Mouse (Mus musculus) spleen, postnatal 10 days (tissue): Measurements from ENCODE around the gene Gm12169.
"Not testable (repeated sequence)": the region's sequence is repeated elsewhere in the genome, so short reads cannot be mapped to it uniquely, and the experiment has no call there.

Experiments used
- DNase-seq, 2 experiments: peaks; one replicate each; pipeline ENCODE4 v3.0.0; 2021 to 2022; ENCODE audit warnings: low spot score in 2 of 2

Gene Gm12169

DNA sequence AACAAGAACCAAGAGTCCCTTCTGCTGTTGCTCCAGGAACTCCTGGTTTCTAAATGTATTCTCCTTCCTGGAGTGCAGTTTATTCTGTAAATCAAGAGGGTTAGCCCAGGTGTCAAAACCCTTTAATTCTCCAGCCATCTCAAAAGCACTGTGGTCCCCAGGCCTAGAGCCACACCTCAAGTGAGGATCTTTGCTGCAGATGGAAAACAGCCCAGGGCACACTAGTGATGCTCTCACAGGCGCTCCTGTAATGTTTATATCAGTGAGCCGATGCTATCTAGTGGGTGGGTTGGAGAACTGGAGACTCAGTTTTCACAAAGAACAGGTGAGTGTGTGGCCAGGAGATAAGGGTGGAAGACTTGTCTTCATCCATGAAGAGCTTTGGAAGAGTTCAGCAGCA lies at the start of gene Gm12169:
Gene Gm12169, plus strand, starts transcription at position 301 of the 400 bp plus-strand sequence.
- no peak for DNase-seq

DNA sequence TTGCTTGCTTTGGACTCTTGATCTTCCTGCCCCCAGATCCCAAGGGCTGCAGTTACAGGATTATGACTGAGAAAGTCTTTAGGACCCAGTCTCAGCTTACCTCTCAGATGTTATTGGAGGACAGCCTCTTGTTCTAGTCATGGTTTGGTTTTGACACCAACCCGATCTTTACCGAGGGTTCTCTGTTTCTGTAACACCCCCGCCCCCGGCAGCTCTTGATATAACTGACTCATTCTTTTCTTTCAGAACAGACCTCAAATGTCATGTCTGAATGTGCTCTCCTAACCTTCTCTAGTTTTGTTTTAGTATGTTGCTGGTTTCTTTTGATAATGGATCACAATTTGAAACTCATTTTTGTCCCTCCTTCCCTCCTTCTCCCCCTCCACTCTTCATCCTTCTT lies 49.8 kb upstream of the Gm12169 start:
- DNase-seq = no peak

DNA sequence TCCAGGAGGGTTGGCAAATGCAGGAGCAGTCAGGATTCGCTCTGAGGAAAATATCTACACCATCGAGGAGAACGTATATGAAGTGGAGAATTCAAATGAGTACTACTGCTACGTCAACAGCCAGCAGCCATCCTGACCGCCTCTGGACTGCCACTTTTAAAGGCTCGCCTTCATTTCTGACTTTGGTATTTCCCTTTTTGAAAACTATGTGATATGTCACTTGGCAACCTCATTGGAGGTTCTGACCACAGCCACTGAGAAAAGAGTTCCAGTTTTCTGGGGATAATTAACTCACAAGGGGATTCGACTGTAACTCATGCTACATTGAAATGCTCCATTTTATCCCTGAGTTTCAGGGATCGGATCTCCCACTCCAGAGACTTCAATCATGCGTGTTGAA lies 44.7 kb upstream of the Gm12169 start:
- no peak for DNase-seq

DNA sequence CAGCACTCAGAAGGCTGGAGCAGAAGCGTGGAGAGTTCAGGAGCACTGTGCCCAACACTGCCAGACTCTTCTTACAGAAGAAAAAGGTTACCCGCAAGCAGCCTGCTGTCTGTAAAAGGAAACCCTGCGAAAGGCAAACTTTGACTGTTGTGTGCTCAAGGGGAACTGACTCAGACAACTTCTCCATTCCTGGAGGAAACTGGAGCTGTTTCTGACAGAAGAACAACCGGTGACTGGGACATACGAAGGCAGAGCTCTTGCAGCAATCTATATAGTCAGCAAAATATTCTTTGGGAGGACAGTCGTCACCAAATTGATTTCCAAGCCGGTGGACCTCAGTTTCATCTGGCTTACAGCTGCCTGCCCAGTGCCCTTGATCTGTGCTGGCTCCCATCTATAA lies 43.5 kb upstream of the Gm12169 start:
- no peak for DNase-seq

DNA sequence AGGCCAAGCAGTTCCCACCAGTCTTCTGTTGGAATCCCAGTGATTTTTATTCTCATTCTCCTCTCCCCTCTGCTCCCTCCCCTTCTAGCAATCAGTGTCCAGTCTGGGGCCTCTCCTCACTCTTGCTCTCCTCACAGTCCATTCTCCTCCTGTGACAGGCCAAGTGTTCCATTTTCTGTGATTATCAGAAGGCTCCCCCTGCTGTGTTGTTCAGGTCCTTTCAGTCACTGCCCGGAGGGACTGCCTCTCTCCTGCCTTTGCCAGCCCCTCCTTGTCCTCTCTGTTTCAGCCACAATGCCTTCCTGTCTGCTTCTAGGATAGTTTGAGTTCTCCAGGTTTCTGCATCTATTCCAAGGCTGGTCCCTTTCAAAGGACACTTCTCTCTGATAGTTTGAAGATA lies 35.8 kb upstream of the Gm12169 start:
- no peak for DNase-seq

DNA sequence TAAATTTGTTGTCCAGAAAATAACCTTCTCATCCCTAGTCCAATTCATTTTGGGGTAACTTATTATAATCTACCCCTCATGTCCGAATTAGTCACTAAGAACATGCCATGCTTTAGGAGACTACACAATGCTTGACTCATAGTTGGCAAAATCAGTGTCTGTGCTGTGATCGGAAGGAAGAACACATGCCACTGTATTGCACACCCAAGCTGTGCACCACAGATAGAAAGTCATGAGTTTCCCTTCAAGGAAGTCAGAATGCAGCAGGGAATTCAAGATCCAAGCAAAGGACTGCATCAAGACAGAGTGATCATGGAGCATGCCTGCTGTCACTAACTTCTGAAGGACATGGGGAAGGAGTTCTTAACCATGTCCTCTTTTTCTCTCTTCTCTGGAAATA lies 35.4 kb upstream of the Gm12169 start:
- DNase-seq = no peak

DNA sequence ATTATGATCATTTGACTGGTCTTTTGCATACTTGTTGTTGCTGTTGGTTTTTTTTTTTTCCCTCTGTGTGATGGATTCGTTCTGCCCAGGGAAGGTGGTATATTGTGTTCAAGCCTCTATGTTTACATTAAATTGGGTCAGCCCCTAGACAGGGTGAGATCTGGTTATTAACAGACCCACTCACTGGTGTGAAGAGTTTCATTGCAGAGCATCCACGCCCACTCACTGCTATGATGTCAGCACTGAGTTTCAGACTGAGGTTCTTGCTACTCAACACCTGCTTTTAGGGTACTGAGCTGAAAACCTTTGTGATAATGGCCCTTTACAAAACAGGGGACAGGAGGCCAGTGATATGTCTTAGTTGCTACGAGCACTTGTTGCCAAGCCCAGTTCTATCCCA lies 16.9 kb upstream of the Gm12169 start:
- DNase-seq = no peak

DNA sequence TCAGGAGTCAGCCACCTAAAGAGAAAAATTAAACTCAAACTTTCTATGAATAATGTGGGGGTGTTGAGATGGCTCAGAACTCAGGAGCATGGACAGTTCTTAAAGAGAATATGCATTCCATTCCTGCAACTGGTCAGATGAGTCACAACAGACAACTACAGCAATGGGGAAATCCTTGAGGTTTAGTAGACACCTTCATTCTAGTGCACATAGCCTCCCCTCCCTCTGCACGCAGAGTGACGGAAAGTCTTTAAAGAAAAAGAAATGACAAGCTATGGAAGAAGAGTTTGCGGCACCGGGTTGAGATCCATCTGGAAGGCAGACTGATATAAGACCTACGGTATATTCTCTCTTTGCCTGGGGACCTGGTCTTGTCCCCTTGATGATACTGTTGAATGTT lies 14.1 kb upstream of the Gm12169 start:
- DNase-seq = no peak

DNA sequence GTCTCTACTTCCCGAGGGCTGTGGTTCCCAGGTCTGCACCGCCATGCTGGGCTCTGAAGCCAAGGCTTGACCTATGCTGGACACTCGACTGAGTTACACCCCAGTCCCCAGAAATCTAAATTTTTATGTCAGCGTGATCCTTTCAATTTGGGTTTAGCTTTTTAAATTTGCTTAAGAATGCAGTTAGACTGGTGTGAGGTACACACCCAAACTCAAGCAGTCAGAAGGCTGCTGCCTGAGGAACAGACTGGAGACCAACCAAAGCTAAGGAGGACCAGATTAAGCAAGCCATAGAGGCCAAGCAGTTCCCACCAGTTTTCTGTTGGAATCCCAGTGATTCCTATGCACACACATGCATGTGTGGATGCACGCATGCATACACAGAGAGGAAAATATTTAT lies 2.7 kb upstream of the Gm12169 start:
- DNase-seq = not testable (repeated sequence)

DNA sequence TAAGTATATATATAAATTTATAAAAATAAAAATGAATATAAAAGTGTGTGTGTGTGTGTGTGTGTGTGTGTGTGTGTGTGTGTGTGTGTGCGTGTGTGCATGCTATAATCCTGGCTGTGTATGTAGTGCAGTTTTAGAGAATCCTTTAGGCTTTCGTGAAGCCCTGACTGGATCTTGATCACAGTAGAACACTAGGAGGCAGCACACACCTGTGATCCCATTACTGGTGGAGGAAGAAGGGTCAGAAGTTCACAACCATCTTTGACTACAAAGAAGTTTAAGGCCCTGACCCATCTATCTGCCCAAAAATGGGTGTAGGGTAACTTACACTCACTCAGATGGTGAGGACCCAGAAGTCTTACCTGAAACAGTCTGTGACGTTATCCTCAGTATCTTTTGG lies 1.3 kb upstream of the Gm12169 start:
- no peak for DNase-seq

DNA sequence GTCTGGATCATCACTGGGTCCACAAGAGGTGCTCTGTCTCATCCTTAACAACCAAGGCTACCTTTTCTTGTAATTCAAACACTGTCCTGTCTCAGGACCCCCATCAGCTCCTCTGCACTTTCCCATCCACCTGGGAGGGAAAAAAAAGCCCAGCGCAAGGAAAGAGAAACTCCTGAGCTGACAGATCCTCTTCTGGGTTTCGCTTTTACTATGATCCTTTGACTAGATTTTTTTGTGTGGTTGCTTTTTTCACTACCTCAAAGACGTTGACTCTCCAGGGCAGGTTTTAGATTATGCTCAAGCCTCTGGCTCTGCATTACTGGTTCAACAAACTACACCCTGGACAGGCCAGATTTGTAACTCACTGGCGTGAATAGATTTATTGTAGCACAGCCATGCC lies 6.1 kb downstream of the Gm12169 start:
- no peak for DNase-seq

DNA sequence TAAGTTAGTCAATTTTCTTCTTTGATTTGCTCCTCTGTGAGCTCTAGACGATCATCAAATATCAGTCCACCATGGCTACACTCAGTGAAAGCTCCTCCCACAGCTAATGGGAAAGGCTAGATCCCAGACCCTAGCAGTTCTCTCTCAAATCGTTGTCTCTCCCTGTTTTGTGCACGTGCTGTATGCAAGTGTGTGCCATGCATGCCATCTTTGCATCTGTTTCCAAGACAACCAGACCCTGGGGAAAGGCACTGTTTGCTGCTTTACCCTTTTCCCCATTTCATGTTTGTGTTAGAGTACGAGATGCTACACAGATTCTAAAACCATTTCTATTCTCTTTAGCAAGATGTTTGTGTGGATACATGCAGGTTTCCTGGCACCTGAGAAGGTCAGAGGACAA lies 13.0 kb downstream of the Gm12169 start:
- DNase-seq = no peak

DNA sequence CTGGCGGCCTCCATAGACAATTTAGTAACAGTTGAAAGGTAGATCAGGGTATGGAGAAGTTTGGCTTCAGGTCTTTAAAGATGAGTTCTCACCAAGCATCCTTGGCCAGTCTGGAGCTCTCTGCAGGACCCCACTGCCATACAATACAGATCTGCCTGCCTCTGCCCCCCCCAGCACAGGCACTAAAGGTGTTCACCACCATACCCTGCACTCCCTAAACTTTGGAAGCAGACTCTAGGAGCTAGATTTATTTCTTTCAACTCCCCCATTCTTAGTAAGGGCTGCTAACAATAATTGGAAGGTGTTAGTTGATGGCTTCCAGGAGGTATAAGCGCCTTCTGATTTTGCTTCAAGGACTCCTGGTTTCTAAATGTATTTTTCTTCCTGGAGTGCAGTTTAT lies 19.5 kb downstream of the Gm12169 start:
- DNase-seq = no peak

DNA sequence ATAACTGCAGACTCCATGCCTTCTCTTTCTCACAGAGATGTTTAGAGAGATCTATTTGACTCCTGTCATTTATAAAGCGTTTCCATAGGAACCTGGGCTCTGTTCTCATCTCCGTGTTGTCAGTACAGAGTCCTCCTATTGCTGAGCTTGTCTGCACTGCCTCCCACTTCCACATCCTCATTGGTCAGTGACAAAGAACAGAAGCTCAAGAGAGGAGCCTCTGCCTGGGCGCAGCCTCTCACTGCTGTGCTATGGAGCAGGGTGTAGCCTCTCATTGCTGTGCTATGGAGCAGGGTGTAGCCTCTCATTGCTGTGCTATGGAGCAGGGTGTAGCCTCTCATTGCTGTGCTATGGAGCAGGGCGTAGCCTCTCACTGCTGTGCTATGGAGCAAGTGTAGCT lies 25.7 kb downstream of the Gm12169 start:
- no peak for DNase-seq

DNA sequence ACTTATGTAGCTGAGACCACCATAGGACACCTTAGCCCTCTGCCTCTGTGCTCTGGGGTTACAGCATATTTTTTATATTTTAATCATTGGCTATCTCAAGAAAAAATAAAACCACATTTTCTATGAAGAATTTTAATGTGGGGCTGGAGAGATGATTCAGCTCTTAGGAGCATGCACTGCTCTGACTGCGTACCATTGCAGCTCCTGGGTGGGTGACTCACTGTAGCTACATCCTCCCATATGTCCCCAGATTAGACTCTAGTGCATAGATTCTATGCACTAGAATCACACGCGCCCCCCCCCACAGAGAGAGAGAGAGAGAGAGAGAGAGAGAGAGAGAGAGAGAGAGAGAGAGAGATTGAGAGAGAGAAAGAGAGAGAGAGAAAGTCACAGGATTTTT lies 28.7 kb downstream of the Gm12169 start:
- no peak for DNase-seq

DNA sequence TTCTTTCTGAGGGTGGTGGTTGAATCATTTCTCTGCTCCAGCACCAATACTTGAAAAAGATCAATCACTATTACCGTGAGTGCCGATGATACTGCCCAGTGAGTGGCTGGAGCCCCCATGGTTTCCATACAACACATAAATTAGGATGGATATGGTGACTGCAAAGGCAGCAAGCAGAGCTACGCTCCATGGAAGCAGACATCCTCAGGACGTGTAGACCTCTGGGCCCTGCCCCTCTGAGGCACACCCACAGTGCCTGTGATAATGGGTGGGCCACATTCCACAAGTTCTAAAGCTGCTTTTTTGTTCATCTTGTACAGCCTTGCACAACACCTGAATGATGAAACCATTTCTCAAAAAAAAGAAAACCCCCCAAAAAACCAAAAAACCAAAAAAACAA lies 37.1 kb downstream of the Gm12169 start:
- DNase-seq = no peak

DNA sequence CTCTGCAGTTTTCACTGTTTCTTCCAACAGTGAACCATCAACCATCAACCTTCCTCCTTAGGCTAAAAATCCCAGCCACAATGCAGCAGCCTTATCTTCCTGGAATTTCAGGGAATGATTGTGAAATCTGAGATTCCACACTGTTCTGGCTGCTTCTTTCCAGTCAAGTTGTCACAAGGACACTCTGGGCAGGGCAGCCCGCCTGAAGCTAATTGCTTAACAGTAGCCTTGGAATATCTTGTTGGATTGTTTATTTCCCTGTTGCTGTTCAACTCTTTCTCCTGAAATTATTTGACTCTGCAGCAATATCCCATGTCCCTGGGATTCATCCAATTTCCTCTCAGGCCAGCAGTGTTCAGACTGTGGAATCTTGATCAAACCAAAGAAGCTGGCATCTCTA lies 40.7 kb downstream of the Gm12169 start:
- DNase-seq = no peak

DNA sequence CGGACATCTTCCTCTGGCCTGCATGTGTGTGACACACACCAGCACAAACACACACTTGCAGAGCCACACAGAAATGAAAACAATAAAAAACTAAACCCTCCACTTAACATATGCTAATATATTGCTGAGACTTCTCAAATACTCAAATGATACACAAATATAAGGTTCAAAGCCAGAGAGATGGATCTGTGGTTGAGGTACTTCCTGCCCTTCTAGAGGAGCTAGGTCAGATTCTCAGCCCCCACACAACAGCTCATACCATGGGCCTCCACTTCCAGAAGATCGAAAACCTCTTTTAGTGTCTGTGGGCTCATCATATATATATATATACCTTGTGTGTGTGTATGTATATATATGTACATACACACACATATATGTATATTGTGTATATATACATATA lies 42.0 kb downstream of the Gm12169 start:
- no peak for DNase-seq

DNA sequence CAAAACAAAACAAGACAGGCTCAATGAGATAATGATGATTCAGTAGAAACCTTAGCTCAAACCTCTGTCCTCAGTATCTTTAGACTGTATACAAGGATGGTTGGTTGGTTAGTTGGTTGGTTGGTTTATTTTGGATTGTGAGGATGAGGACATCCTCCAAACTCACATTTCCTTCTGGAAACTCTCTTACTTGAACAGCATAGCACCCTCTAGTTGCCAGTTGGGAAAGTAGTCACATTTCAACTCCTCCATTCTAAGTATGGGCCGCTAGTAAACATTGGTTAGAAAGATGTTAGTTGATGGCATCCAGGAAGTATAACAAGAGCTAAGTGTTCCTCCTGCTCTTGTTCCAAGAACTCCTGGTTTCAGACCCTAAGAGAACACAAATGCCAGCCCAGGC lies 45.1 kb downstream of the Gm12169 start:
- no peak for DNase-seq

DNA sequence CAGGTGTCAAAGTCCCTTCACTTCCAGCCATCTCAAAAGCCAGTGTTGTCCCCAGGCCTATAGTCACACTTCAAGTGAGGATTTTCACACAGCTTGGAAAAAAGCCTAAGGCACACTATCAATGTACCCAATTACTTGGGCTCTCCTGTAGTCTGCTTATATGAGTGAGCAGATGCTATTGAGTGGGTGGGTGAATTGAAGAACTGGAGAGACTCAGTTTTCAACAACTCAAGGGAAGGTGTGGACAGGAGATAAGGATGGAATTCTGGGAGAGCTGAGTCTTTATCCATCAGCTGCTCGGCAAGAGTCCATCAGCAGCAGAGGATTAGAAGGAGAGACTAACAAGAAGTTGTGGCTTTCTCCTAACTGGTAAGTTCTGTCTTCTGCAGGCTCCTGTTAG lies 47.3 kb downstream of the Gm12169 start, which contains the start of gene BC053393:
Gene BC053393, plus strand, starts transcription at position 210 of the 400 bp plus-strand sequence.
- no peak for DNase-seq

DNA sequence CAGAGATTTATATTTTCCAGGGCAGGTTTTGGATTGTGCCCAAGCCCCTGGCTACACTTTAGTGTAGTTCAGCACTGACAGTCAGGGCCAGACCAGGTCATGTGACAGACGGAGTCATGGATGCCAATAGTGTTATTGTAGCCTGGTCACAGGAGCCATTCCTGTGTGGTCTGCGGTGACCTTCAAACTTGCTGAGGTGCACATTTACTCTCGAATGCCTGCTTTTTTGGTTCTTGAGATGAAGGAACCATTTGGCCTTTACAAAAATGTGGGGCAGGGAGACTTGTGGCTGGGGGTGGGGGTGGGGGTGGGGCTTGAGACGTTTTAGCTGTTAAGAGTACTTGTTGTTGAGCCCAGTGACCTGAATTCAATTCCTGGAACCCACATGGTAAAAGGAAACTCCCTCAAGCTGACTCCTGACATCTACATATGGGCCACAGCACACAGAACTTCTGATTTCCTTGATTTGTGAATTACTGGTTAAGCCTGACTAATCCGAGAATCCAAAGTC lies 54.8 kb downstream of the Gm12169 start:
- no peak for DNase-seq

DNA sequence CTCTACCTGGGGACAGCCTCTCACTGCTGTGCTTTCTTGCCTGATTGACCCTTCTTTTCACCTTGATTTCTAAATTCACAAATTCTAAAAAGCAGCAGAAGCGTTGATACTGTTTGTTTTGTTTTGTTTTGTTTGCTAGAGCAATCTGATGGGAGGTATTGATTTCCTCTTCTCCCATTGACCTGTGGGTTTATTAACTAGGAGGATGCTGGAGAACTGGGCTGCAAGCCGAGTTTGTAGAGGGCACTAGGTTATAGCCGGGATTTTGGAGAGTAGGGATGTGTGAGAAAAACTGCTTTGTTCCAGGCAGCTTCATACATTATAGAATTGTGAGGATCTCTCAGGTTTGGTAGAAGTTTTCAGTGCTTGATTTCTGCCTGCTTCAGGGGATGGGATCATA lies 56.4 kb downstream of the Gm12169 start:
- DNase-seq = no peak

DNA sequence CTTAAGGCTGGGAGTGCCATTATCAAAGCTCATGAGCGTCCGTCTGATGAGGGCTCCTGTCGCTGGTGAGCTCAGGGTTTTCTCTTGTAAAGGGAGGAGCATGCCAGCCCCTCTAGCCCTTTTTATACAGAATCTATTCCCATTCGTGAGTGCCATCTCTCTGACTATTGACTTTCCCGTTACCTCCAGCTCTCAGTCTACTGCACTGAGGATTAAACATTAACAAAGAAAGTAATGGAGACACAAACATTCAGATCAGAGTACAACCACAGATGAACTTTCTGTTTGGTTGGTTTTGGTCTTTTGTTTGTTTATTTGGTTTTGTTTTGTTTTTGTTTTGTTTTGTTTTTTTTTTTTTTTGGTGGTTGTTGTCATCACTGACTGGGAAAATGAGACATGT lies 58.7 kb downstream of the Gm12169 start:
- DNase-seq = no peak
